Mouse (Mus musculus) right cerebral cortex, postnatal 14 days (tissue): Measurements from ENCODE around the gene AI854703.
"Not testable (repeated sequence)": the region's sequence is repeated elsewhere in the genome, so short reads cannot be mapped to it uniquely, and the experiment has no call there.

Source experiments
- DNase-seq: peaks from one replicate; pipeline ENCODE4 v3.0.0; 2022

AI854703 gene

DNA sequence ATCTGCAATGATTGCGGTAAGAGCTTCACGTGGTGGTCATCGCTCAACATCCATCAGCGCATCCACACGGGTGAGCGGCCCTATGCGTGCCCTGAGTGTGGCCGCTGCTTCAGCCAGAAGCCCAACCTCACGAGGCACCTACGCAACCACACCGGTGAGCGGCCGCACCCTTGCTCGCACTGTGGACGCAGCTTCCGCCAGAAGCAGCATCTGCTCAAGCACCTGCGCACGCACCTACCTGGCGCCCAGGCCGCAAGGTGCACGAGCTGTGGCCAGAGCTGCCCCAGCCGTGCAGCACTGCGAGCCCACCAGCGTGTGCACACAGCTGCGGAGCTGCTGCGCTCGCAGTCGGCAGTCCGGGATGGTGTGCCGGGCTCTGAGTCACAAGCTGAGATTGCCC is 6.5 kb upstream of the AI854703 start:
- no peak for DNase-seq

DNA sequence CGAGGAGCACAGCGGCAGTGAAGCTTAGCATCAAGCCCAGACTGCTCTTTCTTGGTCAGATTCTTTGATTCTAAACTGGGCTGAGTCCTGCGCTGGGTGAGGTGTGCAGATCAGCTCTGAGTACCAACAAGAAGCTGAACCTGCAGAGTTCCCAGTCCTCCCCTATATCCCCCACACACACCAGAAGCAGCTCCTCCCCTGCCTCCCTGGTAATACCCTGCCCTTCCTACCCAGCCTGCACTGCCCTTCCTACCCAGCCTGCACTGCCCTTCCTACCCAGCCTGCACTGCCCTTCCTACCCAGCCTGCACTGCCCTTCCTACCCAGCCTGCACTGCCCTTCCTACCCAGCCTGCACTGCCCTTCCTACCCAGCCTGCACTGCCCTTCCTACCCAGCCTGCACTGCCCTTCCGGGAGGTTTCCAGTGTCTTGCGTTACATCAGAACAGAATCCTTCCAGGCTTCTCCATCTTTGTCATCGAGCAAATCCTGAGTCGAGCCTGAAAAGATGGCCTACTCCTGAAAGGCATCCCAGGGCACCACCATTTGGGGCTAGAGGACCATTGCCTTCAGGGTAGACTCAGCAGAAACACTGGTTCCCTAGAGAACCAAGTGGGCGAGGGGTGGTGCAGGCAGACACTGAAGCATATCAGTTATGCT is 4.2 kb upstream of the AI854703 start:
- not testable (repeated sequence) for DNase-seq

DNA sequence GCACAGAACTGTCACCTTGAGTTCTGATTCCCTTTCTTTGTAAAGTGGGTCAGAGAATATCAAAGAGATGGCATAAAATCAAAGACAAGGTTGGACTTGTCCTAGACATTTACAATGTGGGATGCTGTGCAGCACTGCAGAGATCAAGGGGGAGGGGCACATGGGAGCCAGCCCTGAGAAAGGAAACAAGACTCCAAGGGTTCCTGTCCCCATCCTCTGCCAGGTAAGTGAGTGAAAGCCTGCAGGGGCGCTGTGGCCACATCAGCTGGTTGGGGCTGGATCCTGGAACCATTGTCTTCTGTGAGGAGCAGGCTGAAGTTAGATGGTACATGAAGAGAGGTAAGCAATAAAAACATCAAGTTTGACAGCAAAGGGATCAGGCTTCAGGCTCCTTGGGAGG is 3.1 kb upstream of the AI854703 start:
- no peak for DNase-seq

DNA sequence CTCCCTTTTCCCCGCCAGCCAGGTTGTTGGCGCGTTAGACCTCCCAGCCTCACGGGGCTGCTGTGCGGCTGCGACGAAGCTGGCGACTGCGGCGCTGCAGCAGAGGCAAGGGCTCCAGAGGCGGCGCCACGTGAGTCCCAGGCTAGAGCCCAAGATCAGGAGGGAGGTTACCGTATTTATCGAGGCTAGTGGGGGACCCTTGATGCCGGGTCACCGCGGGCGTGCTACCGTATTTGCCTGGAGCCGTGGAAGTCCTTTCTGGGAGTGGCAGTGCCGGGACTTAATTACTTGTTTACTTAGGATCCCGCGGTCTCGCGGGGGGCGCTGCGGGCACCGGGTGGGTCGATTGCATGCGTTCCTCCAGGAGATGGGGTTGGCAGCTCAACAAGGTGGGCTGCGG is 420 bp downstream of the AI854703 start:
- DNase-seq: peak; percentile 67

DNA sequence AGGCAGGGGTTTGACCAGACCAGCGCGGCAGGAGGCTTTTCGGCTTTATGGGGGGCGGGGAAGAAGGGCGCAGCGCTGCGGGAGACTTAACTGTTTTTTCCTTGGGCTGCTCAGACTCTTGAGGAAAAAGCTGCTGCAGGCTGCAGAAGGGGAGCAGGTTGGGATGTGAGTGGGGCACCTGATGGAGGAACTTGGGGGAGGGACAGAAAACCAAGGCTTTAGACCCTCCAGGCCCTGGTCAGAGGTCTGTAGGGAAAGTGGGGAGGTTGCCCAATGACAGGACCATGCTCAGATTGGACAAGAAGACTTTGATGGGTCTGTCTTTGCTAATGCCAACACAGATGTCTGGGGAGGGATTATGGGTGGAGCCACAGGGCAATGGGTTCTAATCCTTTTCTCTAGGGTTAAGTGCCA is 954 bp downstream of the AI854703 start:
- no peak for DNase-seq

DNA sequence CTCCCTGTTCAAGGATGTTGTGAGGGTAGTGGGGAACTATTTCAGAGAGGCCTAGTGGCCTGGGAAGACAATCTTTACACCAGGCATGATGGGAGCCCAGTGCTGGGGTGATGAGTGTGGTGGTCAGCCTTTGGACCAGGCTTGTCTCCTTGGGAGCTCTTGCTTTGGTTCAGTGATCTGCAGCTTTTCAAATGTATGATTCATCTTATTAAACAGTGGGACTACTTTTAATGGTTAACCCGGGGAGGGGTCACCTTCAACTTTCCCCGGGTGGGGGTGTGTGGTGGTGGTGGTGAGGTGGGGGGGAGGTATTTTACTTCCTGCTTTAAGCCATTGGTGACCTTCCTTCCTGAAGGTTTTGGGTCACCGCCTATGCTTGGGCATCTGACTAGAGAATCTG is 1.8 kb downstream of the AI854703 start:
- DNase-seq: no peak

DNA sequence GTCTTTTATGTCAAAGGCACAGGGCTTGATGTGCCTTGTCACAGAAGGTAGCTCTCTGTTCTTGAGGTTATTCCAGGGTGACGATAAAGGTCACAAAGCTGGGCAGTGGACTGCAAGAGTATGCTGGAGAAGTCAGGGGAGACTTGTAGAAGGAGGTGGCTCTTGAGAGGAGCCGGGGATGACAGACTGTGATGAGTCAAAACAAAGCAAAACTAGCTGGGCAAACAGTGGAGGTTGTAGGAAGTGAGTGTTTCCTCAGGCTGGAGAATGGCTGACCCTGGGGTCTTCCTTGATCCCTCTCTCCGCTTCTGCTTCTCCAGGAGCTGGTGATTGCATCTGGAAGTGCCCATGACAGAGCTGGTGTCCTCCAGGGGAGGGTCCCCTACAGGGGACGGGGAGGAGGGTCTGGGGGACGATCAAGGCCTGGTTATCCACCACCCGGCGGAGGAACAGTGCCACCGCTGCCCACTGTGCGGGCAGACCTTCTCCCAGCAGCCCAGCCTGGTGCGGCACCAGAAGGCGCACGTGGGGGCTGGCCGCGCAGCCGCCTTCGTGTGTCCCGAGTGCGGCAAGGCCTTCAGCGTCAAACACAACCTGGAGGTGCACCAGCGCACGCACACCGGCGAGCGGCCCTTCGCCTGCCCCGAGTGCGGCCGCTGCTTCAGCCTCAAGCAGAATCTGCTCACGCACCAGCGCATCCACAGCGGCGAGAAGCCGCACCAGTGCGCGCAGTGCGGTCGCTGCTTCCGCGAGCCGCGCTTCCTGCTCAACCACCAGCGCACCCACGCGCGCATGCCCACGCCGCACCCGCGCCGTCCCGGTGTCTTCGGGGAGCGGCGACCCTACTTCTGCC is 2.5 kb downstream of the AI854703 start:
- peak; percentile 54 for DNase-seq

DNA sequence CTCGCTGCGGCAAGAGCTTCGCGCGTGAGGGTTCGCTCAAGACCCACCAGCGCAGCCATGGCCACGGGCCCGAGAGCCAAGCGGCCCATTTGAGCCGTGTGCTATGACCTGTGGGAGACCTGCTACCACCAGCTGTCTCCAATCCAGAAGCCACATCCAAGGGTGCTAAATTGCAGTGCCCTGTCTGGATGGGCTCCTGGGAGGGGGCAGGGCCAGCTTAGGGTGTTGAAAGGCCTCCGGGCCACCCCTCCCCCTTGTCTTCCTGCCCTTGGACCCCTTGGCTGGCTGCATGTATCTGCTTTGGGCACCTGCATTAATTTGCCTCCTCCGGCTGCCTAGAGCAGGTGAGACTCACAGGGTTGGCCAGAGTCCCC is 3.1 kb downstream of the AI854703 start:
- no peak for DNase-seq

DNA sequence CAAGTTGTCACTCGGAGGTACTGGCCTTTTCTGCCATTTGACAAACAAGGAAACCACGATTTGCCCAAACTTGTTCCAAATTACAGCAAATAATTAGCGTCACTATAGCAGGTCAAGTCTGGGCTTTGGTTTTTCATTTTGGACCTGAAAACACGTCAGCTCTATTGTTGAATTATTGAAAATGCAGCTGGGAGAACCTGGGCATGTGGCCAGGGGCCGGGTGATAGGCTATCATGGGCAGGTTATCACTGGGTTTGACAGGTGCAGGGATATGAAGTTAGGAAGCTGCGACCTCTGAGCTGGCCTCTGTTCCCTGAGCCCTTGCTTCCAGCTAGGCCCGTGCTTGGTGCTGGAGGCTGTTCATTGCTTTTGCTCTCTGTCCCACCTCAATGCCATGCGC is 4.3 kb downstream of the AI854703 start:
- no peak for DNase-seq

DNA sequence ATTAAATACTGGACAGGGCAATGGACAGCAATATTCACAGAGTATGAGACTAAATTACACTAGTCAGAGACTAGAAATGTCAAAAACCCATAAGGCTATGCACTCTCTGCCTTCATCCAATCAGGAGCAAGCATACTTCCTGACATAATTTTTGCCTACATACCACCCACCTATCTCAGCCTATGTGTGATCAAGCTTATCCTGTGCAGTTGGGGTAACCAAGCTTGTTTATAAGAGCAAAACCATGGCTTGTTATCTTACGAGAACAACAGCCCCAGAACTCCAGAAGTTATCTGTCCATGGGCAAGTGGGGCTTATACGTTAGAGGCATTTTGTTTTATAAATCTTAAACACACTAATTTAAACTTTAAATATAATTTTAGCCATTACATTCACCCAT is 8.5 kb downstream of the AI854703 start:
- DNase-seq: no peak

DNA sequence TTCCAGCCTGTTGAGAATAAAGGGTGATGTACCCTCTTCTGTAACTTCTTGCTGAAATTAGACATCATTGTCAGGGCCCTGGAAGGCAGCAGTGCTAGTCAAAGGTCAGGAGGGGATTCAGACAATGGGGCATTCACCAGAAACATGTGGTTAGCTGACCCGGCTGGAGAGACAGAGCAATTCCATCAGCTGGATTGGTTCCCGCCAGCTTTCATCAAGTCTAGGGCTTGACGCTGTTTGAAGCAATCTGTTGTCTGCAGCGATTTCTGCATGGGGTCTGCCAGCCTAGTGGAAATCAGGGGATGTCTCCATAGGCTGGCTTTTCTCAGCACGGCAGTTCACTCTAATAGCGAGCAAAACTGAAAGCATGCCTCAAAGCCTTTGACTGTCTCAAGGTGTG is 10.0 kb downstream of the AI854703 start:
- no peak for DNase-seq

DNA sequence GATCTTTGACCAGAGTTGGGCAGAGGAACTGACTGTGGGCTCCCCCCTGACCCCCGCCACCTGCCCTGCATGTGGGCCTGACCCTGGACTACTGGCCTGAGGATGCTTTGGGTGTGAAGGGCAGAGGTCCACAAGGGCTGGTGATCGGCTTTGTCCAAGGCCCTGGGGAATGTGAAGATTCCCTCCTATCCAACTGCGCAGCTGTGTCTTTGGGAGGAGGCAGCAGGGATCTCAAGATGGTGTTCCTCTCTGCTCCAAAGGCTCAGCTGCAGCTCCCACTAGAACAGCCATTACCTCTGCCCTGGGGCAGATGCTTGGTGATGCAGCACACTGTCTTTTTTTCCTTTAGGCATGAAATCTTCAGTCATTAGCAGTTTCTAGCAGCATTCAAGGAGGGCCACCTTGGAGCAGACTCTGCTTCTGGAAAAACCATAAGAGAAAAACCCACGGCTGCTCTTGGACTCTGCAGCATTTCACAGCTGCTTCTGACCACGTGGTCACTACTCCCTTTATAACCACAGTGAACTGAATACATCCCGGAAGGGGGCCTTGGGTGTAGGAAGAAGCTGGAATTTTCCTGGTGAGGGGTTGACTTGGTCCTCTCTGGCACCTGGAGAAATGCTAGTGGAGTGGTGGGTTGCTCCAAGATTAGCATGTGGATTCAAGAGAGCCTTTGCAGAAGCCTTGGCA is 11.4 kb downstream of the AI854703 start:
- DNase-seq: no peak

DNA sequence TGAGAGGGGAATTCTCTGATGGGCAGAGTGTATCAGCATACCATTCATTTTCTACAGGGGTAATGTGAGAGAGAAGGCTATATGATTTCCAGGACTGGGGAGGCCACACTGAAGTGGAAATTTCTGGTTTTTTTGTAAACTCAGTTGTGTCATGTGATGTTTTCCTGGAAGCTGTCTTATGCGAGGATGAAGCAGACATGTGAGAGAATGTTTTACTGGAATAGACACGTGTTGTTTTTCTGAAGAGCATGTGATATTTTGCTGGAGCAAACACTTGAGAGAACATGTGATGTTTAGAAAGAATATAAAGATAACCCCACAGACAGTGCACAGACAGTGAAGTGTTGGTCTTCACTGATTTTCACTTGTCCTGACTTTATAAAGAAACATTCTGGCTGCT is 12.0 kb downstream of the AI854703 start:
- no peak for DNase-seq

DNA sequence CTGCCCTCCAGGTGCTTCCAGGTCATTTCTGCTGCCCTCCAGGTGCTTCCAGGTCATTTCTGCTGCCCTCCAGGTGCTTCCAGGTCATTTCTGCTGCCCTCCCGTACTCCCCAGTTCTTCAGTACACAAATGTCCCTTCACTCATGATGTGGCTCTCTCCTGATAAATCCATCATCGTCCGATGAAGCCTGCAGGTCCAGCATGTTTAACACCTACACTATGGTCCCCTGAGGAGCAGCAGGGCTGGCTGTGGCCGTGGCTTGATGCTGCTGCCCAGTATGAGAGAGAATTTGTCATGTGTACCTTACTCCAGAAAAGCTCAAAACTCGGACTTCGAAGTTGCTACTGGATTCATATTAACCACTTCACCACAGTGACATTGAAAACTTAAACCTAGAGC is 14.8 kb downstream of the AI854703 start:
- no peak for DNase-seq

DNA sequence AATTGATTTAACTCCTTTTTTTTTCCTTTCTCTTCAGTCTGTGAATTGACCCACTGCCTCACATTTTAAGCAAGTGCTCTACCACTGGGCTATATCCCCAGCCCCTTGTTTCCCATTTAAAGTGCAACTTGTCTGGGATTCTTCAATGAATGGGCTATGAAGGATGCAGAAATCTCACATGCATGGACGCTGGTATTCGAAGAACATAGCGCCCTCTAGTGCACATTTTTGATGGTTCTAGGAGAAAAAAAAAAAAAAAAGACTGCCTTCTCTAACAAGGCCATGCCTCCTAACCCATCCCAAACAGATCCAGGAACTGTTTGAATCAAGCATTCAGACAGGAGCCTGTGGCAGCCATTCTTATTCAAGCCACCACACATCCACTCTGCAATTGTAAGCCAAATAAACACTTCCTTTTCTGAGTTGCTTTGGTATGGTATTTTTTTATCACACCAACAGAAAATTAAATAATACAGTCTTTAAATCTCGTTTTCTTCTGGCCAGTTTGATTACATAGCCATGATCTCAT is 16.3 kb downstream of the AI854703 start:
- DNase-seq: no peak

DNA sequence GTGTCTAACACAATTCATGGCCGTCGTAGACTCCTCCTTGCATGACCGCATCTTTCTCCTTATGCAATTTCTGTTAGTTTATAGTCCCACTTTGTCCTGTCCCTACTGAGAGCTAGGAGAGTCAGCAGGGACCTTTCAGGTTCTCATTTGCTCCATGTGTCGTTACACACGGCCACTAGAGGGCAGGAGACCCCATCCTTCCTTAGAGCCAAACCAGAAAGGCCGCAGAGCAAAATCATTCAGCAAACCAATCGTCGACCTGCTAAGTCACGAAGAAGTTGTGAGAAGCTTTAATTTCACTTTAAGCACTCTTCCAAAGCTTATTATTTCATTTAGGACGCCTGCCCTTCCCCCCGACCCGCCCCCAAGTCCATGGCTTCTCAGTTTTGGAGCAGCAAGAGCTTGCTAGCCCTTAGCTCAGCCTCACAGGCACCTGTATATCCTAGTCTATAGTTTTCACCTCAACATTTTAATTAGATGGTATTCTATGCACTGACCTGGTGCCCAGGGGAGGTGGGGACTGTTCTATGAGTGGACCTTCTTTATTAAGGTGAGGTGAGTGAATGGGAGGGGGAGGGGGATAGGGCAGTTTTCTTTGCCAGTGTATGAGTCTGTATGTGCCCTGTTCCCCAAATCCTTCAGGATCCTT is 19.2 kb downstream of the AI854703 start:
- DNase-seq: peak; percentile 76

DNA sequence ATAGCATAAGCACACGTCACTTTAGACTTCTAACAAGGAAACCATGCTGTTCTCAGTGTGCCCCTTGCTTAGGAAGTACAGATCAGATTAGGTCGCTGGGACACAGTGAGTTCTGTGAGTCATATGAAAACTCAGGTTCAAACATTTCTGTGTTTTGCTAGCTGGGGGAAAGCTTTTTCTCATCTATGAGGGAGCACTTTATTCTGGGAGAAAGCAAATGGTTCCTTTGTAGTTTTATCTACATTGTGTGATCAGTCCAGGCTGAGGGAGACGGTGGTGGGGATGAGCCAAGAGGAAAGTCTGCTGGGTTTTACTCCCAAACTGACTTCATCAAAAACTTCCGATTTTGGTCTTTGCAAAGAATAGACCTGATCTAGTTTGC is 19.7 kb downstream of the AI854703 start:
- no peak for DNase-seq

DNA sequence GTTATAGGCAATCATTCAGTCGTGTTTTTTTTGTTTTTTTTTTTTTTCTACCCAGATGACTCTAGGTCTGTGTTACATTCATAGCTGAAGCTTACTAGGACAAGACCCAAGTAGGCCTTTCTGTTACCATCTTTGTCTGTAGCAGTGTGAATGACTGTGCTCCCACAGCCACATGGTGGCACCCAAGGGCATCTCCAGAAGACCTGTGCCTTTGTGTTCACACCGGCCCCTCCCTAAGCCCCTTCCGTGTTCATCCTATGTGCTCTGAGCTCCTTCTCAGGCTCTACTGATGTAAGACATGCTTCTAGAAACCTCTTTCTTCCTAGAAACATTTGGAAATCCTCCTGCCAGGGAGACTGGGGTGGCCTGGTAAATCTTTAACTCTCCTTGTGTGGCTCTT is 20.4 kb downstream of the AI854703 start, which contains the start of gene Gimap8:
Gene Gimap8, plus strand, starts transcription at position 240 of the 400 bp plus-strand sequence.
- DNase-seq: no peak

DNA sequence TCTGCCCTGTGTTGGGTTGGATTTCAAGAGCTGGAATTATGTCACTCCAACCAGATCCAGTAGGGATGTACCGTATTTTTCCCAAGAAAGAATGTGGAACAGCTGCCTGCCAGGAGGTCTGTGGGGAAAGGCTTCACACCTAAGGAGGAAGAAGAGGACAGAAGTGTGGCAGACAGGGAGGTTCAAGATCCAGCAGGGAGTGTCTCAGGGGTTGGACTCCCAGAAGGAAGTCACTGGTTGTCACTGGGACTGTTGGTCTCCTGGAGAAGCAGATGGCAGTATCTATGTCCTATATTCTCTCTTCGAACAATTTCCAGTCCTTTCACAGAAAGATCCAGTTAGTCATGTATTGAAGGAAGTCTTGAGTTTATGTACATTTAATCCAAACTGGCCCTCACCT is 21.0 kb downstream of the AI854703 start:
- DNase-seq: no peak

DNA sequence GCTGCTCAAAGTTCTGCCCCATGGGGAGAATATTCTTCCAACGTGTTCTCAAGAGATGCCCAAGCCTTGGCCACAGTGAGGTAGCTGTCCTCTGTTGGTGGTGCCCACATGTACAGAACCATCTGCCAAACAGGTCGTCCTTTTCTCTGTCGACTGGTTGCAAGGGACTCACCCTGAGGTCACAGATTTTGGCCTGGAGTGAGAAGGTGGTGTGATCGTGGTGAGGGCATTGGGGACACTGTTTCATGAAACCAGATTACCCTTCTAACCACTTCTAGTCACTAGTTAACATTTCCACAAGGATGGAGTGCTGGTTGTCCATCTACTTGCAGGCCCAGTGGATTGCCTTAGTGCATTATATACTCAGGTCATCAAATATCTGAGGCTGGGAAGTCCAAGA is 22.2 kb downstream of the AI854703 start:
- DNase-seq: no peak

DNA sequence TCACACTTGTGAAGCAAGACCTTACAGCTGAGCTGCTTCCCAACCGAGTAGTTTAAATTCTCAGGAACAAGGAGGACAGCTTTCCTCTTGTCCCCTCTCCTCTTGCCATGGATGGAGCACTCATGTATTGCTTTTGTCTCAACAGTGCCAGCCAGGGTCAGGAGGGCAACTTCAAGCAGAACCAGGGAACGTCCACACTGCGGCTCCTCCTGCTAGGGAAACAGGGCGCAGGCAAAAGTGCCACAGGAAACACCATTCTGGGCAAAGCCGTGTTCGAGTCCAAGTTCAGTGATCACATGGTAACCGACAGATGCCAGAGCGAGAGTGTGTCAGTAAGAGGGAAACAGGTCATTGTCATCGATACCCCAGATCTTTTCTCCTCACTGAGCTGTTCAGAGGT is 23.5 kb downstream of the AI854703 start:
- DNase-seq: no peak

DNA sequence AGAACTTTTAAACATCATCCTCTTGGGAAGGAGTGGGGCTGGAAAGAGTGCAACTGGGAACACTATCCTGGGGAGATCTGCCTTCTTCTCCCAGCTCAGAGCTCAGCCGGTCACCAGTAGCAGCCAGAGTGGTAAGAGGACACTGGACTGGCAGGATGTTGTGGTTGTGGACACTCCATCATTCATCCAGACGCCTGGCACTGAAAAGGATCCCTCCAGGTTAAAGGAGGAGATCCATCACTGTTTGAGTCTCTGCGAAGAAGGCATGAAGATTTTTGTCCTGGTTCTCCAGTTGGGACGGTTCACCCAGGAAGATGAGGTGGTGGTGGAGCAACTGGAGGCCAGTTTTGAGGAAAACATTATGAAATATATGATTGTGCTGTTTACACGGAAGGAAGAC is 32.2 kb downstream of the AI854703 start:
- no peak for DNase-seq

DNA sequence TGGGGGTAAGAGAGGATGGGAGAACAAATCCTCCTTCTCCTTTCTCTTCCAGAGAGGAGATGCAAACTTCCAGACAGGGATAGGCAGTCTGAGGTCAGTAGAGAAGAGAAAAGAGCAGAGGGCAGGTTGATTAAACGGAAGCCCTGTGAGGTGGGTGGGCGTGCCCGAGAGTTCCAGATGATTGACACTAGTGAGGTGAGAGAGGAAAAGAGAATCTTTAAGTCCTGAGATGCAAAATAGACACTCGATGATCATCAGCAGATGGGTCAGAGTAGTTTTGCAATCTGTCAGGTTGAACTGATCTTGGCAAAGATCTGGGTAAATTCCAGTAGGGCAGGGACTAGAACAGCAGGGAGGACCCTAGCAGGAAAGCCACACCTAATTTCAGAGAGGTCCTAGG is 38.2 kb downstream of the AI854703 start:
- no peak for DNase-seq
